Mouse (Mus musculus) midbrain, embryonic 10.5 days (tissue): ENCODE measurements around the gene Uimc1. TPM values are rescaled to one million over a fixed set of nuclear protein-coding genes. Genes with fewer than 3 reads are reported as not detected.
"Not testable (repeated sequence)": the region's sequence is repeated elsewhere in the genome, so short reads cannot be mapped to it uniquely, and the experiment has no call there.

Experiments used
- DNase-seq: peaks from one replicate; pipeline ENCODE4 v3.0.0-alpha.2; 2017; ENCODE audit warnings: low spot score
- H3K27ac ChIP-seq: fragments of 300-500 bp; sonication (generic); replicated peaks from 2 replicates; pipeline ENCODE4 v1.5.1; 2016; ENCODE audit warnings: mild to moderate bottlenecking
- H3K27me3 ChIP-seq: fragments of 300-500 bp; sonication (generic); 2 replicates; pipeline ENCODE4 v1.6.1; 2016; ENCODE audit warnings: low read depth, mild to moderate bottlenecking; ENCODE audit not compliant: poor library complexity, severe bottlenecking
- H3K36me3 ChIP-seq: fragments of 300-500 bp; sonication (generic); 2 replicates; pipeline ENCODE4 v1.6.1; 2016; ENCODE audit warnings: mild to moderate bottlenecking, moderate library complexity
- H3K4me1 ChIP-seq: fragments of 300-500 bp; sonication (generic); 2 replicates; pipeline ENCODE4 v1.6.1; 2016
- H3K4me3 ChIP-seq: fragments of 300-500 bp; sonication (generic); 2 replicates; pipeline ENCODE4 v1.5.1; 2016; ENCODE audit warnings: mild to moderate bottlenecking, moderate library complexity
- H3K9me3 ChIP-seq: fragments of 300-500 bp; sonication (generic); replicated peaks from 2 replicates; pipeline ENCODE4 v1.6.1; 2016; ENCODE audit warnings: mild to moderate bottlenecking
- WGBS: fragments of 180-500 bp; shearing (Covaris S2); methylation state at CpG from one replicate; pipeline ENCODE4 v1.1.7; 2016; 5-methylcytosine and 5-hydroxymethylcytosine counted together
- polyA plus RNA-seq: library from polyadenylated mRNA; unstranded; fragments of >200 nt; fragmentation: Nextera tagmentation; extraction: Ambion mirVana; gene quantifications from 2 replicates; pipeline ENCODE4 v1.2.1, GENCODE M21; 2016

The Uimc1 gene
- polyA plus RNA-seq, 1 experiment from 2014 or later, result 24.1 TPM

DNA sequence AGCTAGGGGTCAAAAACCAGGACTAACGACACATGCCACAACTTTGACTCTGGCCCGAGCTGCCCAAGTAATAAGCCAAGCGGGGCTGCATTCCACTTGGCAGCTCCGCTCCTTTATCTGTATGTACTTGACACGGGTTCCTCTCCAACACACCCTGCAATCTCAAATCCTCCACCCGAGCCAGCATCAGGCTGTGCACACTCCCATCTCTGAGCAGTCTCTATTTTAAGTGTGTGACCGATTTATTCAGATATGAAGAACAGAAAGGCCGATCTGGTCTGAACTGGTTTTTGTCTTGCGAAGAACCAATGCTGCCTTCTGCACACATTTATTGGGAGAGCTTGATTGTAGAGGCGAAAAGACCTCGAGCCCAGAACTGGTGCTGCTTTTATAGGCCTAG lies 1.5 kb upstream of the Uimc1 start:
- H3K4me1 ChIP-seq, result peaks cover 33% of the 10 kb centered on the region
- no peak overlapping the region for H3K27ac ChIP-seq
- no peaks in the 10 kb centered on the region for H3K36me3 ChIP-seq
- no peak for DNase-seq
- H3K9me3 ChIP-seq, result no peaks in the 10 kb centered on the region
- no peaks in the 10 kb centered on the region for H3K27me3 ChIP-seq
- H3K4me3 ChIP-seq, result no peak overlapping the region
- WGBS, result 94% methylated on average over 11 of the region's 11 CpGs

- H3K27ac ChIP-seq, result peak overlapping the region; percentile 95
- H3K9me3 ChIP-seq, result no peaks in the 10 kb centered on the region
- 38% methylated on average over 20 of the region's 20 CpGs for WGBS
- no peak for DNase-seq
- no peaks in the 10 kb centered on the region for H3K36me3 ChIP-seq
- H3K4me1 ChIP-seq, result peaks cover 16% of the 10 kb centered on the region
- no peaks in the 10 kb centered on the region for H3K27me3 ChIP-seq
- H3K4me3 ChIP-seq, result peak overlapping the region; percentile 87
Measured at GRCm38 (mm10) chr13:55099066-55099725, 904 bp downstream of the Uimc1 start.

DNA sequence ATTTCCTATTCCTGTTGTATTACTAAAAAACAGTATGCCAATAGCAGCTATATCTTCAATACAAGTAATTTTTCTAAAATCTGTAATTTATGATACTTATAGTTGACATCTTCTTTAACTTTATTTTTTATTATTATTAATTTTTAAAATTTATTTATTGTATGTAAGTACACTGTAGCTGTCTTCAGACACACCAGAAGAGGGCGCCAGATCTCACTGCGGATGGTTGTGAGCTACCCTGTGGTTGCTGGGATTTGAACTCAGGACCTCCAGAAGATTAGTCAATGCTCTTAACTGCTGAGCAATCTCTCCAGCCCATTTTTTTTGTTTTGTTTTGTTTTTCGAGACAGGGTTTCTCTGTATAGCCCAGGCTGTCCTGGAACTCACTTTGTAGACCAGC lies 2.3 kb downstream of the Uimc1 start:
- 88% methylated on average over 3 of the region's 3 CpGs for whole genome bisulfite sequencing
- not testable (repeated sequence) for H3K27me3 ChIP-seq, DNase-seq, H3K4me3 ChIP-seq, H3K36me3 ChIP-seq, H3K9me3 ChIP-seq, H3K27ac ChIP-seq
- H3K4me1 ChIP-seq, result peaks cover 16% of the 10 kb centered on the region

DNA sequence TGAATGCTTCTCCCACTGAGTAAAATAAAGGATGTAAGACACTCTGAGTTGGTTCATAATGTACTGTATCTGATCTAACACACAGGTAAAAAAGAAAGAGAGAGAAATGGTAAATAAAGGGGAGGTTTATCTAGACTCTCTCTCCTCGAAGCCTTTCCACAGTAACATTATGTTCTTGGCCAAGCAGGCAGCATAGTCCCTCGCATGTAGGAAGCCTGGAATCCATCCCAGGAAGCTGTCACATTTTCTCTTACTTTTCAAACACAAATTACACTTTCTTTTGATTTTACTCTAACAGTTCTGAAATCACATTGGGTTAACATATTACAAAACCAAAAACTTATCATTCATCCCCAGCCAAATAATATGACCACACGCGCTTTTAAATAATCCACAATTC lies 7.5 kb downstream of the Uimc1 start:
- Histone ChIP-seq H3K27me3 (no peaks in the 10 kb centered on the region), H3K4me3 (no peak overlapping the region), H3K4me1 (no peaks in the 10 kb centered on the region; the same call in 1 of the 2 replicates), H3K9me3 (no peaks in the 10 kb centered on the region), H3K36me3 (peaks cover 26% of the 10 kb centered on the region), H3K27ac (no peak overlapping the region)
- DNase-seq, result no peak
- 95% methylated on average over 4 of the region's 4 CpGs for WGBS

- Histone ChIP-seq H3K27ac (no peak overlapping the region), H3K4me3 (no peak overlapping the region)
- WGBS, result 57% methylated on average over 5 of the region's 5 CpGs
Measured at GRCm38 (mm10) chr13:55075597-55075996, 24.5 kb downstream of the Uimc1 start.

DNA sequence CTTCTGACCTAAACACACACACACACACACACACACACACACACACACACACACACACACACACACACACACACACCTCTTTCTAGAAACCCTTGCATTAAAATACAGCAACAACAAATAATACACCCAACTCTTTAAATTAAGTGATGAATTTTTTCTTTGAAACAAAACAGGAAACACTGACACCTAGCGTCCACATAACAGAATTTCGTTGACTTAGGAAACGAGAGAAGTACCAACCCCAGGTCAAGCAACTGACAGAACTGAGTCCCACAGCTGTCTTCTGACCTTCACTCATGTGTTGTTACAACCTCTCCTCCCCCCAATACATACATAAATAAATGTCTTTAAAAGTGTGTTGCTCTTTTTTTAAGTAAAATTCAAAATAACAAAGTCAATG lies 28.8 kb downstream of the Uimc1 start:
- H3K9me3 ChIP-seq, result no peaks in the 10 kb centered on the region
- peaks cover 12% of the 10 kb centered on the region for H3K36me3 ChIP-seq
- H3K27me3 ChIP-seq, result no peaks in the 10 kb centered on the region
- DNase-seq, result no peak
- WGBS, result 4% methylated on average over 3 of the region's 3 CpGs
- H3K4me3 ChIP-seq, result no peak overlapping the region
- no peak overlapping the region for H3K27ac ChIP-seq
- H3K4me1 ChIP-seq, result no peaks in the 10 kb centered on the region

More at GRCm38 (mm10) chr13:55075597-55075996, 24.5 kb downstream of the Uimc1 start:
- H3K4me1 ChIP-seq, result no peaks in the 10 kb centered on the region
- no peak for DNase-seq
- H3K9me3 ChIP-seq, result no peaks in the 10 kb centered on the region
- H3K27me3 ChIP-seq, result no peaks in the 10 kb centered on the region
- peaks cover 27% of the 10 kb centered on the region for H3K36me3 ChIP-seq

GRCm38 (mm10) chr13:55069719-55070118 lies 30.4 kb downstream of the Uimc1 start:
- no peak overlapping the region for H3K27ac ChIP-seq
- H3K4me3 ChIP-seq, result no peak overlapping the region
- no peaks in the 10 kb centered on the region for H3K36me3 ChIP-seq
- 67% methylated on average over 7 of the region's 7 CpGs for WGBS
- H3K4me1 ChIP-seq, result no peaks in the 10 kb centered on the region
- no peak for DNase-seq
- no peaks in the 10 kb centered on the region for H3K9me3 ChIP-seq
- H3K27me3 ChIP-seq, result no peaks in the 10 kb centered on the region

DNA sequence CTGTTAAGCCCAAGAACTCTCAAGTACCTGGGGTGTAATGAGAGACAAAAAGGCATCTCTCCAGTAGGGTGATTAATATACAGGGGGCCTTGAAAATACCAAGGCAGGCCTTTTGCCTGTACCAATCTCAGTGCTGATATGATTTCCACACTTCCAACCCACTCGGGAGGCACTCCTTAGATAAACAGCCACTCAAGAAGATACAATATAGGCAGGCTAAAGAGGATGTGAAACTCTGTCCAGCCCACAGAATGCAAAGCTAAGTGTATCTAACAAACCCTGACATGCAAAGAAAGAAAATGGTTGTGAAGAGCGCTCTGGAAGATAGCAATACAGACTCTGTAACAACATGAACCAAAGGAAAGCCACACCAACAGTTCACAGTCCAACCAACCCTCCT lies 36.8 kb downstream of the Uimc1 start:
- H3K4me1 ChIP-seq, result no peaks in the 10 kb centered on the region
- no peak for DNase-seq
- H3K9me3 ChIP-seq, result no peaks in the 10 kb centered on the region
- H3K4me3 ChIP-seq, result no peak overlapping the region
- H3K27ac ChIP-seq, result no peak overlapping the region
- no peaks in the 10 kb centered on the region for H3K27me3 ChIP-seq
- 92% methylated on average over 2 of the region's 2 CpGs for WGBS
- peaks cover 11% of the 10 kb centered on the region; the same call in 1 of the 2 replicates for H3K36me3 ChIP-seq

DNA sequence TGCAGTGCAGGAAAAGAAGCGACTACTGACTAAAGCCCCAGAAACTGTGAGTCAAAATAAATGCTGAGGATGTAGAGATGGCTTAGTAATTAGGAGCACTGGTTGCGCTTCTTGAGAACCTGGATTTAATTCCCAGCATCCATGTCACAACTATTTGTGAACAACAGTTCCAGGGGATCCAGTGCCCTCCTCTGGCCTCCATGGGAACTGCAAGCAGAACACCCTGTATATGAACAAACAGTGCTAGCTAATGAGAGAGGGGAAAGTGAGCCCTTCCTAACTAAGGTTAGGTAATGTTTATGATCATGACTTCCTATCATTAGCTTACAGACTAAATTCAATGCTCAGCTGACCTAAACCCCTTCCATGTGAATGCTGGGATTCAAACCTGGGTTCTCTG lies 42.1 kb downstream of the Uimc1 start:
- H3K9me3 ChIP-seq, result no peaks in the 10 kb centered on the region
- DNase-seq, result no peak
- WGBS, result 90% methylated on average over 2 of the region's 2 CpGs
- no peak overlapping the region for H3K27ac ChIP-seq
- H3K4me3 ChIP-seq, result no peak overlapping the region
- no peaks in the 10 kb centered on the region for H3K27me3 ChIP-seq
- H3K36me3 ChIP-seq, result peaks cover 28% of the 10 kb centered on the region
- H3K4me1 ChIP-seq, result no peaks in the 10 kb centered on the region

DNA sequence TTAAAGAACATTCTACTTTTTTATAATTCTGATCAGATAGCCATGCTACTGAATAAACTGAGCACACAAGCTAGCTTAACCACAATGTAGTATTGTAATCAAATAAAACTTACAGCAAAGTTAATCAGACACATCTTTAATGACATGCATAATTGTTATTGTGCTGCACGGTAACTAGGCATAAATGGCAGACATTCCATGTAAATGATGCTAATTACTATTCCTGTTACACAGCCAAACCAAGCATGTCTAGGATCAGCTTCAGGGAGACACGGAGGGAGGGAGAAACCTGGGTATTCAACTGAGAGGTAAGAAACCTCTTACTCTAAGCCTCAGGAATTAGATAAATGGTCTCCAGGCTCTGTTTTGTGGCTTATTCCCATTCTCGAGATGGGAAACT lies 52.4 kb downstream of the Uimc1 start:
- no peak overlapping the region for H3K27ac ChIP-seq

DNA sequence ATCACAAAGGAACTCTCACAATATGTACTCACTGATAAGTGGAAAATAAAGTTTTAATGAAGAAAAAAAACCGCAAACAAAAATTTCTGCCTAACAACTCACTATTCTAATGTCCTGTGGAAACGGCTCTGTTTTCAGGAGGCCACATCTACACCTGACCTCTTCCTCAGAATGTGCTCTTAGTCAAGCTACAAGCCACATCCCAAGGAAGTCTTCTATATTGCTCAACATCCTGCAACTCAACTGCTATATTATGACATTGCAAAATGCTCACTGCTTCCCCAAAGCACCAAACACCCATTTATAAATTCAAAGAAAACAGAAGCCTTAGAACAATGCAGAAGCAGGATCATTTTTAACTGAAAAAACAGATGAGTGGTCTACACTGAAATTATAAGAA lies 60.1 kb downstream of the Uimc1 start:
- Histone ChIP-seq H3K36me3 (peaks cover 19% of the 10 kb centered on the region), H3K27ac (no peak overlapping the region), H3K9me3 (no peaks in the 10 kb centered on the region), H3K4me1 (no peaks in the 10 kb centered on the region), H3K4me3 (no peak overlapping the region), H3K27me3 (no peaks in the 10 kb centered on the region)
- 94% methylated on average over 2 of the region's 2 CpGs for WGBS
- no peak for DNase-seq

More for the DNA sequence above, 52.4 kb downstream of the Uimc1 start:
- H3K4me3 ChIP-seq, result no peak overlapping the region
- H3K9me3 ChIP-seq, result no peaks in the 10 kb centered on the region
- WGBS, result 85% methylated on average over 3 of the region's 3 CpGs
- DNase-seq, result no peak
- H3K27me3 ChIP-seq, result no peaks in the 10 kb centered on the region
- peaks cover 21% of the 10 kb centered on the region for H3K36me3 ChIP-seq
- H3K4me1 ChIP-seq, result no peaks in the 10 kb centered on the region

DNA sequence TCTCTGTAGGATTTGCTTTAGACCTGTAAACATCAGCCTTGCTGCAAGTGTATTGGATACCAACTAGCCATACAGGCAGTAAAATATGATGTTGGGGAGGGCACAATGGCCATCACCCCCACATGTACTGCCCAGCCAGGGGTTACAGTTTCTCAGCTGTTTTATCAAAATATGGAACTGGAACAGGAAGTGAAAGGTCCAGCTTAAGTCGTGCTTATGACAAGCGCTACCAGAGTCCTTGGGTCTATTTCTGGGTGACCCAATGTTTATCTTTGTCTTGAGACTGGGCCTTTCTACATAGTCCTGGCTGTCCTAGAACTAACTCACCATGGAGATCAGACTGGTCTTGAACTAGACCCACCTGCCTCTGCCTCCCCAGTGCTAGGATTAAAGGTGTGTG lies 75.9 kb downstream of the Uimc1 start:
- no peaks in the 10 kb centered on the region for H3K9me3 ChIP-seq
- no peak overlapping the region for H3K4me3 ChIP-seq
- no peak overlapping the region for H3K27ac ChIP-seq
- WGBS, result 93% methylated on average over 2 of the region's 2 CpGs
- H3K4me1 ChIP-seq, result peaks cover 11% of the 10 kb centered on the region
- DNase-seq, result no peak
- H3K36me3 ChIP-seq, result peaks cover 24% of the 10 kb centered on the region
- no peaks in the 10 kb centered on the region for H3K27me3 ChIP-seq

GRCm38 (mm10) chr13:55022715-55023114 lies 77.4 kb downstream of the Uimc1 start:
- Histone ChIP-seq H3K27me3 (no peaks in the 10 kb centered on the region), H3K4me1 (peaks cover 14% of the 10 kb centered on the region), H3K27ac (no peak overlapping the region), H3K4me3 (no peak overlapping the region), H3K9me3 (no peaks in the 10 kb centered on the region), H3K36me3 (peaks cover 12% of the 10 kb centered on the region)
- DNase-seq, result no peak
- WGBS, result 85% methylated on average over 9 of the region's 9 CpGs

DNA sequence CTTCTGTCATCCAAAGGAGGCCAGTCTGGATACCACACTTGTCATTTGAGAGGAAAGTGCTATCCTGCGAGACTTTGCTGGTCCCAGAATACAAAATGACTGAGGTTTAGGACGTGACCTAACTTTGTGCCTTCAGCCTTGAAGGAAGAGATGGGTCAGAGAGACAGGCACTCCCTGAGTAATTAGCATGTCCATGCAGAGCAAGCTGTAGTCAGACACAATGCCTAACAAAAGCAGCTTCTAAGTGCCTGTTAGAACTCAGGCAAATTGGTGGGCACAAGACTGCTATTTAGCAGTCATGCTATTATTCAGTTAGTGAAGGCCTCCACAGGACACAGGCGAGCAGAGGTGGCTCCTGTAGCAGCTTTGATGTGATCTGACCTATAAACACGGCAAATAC lies 77.8 kb downstream of the Uimc1 start:
- no peaks in the 10 kb centered on the region for H3K9me3 ChIP-seq
- H3K27ac ChIP-seq, result no peak overlapping the region
- no peak overlapping the region for H3K4me3 ChIP-seq
- peaks cover 14% of the 10 kb centered on the region for H3K4me1 ChIP-seq
- no peak for DNase-seq
- H3K36me3 ChIP-seq, result peaks cover 10% of the 10 kb centered on the region
- WGBS, result 63% methylated on average over 4 of the region's 4 CpGs
- no peaks in the 10 kb centered on the region; the same call in 1 of the 2 replicates for H3K27me3 ChIP-seq
